9 mouse cellular contexts compared by ENCODE assay signal in the genomic region with DNA sequence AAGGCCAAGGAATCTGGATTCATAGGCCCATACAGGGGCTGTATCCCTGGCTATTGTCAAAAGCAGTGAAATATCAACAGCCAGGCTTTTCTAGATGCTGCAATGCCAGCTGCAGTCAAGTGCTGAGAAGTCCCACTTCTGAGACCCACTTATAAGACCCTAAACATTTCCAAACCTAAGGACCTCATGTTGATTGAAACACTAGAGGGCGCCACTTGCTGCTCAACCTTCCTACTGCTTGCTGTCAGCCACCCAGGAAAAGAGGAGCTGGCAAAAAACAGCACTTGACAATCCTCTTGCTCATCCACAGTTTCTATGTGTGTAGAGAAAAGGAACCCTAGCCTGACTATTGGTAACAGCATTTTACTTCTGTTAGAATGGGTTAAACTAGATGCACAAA.
DNase-seq lines count a peak whose midpoint lies in the region; ATAC-seq and TF ChIP-seq lines count a peak whose summit lies in the region.
"Had no signal": no experiment of that assay in that cellular context is flagged by ENCODE, and none has a peak within 500 bp of the region (broad histone marks: within the 10 kb centered on the region; RNA-seq: fewer than 3 reads in every experiment).

No protein-coding gene starts in this region.

- no peak overlapping the region for H3K4me3 ChIP-seq in heart, embryonic 12.5 days
- H3K4me3 ChIP-seq in neural tube, embryonic 15.5 days (replicated peaks) = no peak overlapping the region
- H3K4me3 ChIP-seq in forebrain, embryonic 12.5 days (replicated peaks) = no peak overlapping the region
- H3K4me3 ChIP-seq: neural tube, embryonic 12.5 days had no signal

- WGBS in heart, embryonic 12.5 days = 7% methylated on average over 1 of the region's 1 CpGs
- WGBS in neural tube, embryonic 15.5 days = 9% methylated on average over 1 of the region's 1 CpGs
- WGBS in forebrain, embryonic 12.5 days = 0% methylated on average over 1 of the region's 1 CpGs

- ATAC-seq in heart, embryonic 12.5 days (ENCODE audit: insufficient number of reproducible peaks, low FRiP score) = no peak
- no peak for ATAC-seq in neural tube, embryonic 15.5 days (ENCODE audit: low FRiP score)
- no peak for ATAC-seq in erythroblast, adult 5-6 weeks (replicated peaks; ENCODE audit: low FRiP score, poor library complexity, severe bottlenecking)
- ATAC-seq in forebrain, embryonic 12.5 days (ENCODE audit: low FRiP score) = no peak

- H3K4me1 ChIP-seq in heart, embryonic 12.5 days (replicated peaks) = no peaks in the 10 kb centered on the region
- H3K4me1 ChIP-seq in neural tube, embryonic 15.5 days = no peaks in the 10 kb centered on the region
- no peaks in the 10 kb centered on the region for H3K4me1 ChIP-seq in forebrain, embryonic 12.5 days
- H3K4me1 ChIP-seq: neural tube, embryonic 12.5 days had no signal

- peak; percentile 55; the same call in 1 of the 2 replicates for TF ChIP-seq CTCF in brain, embryonic 14.5 days (IDR thresholded peaks at IDR 0.05; ENCODE audit: borderline replicate concordance, extremely low read depth, insufficient read depth, insufficient read length)

- no peak overlapping the region for H3K9ac ChIP-seq in heart, embryonic 12.5 days
- no peak overlapping the region for H3K9ac ChIP-seq in neural tube, embryonic 15.5 days (replicated peaks)
- no peak overlapping the region for H3K9ac ChIP-seq in forebrain, embryonic 12.5 days
- H3K9ac ChIP-seq: neural tube, embryonic 12.5 days had no signal

- H3K4me2 ChIP-seq in heart, embryonic 12.5 days = no peak overlapping the region
- H3K4me2 ChIP-seq in neural tube, embryonic 15.5 days = no peak overlapping the region
- no peak overlapping the region for H3K4me2 ChIP-seq in forebrain, embryonic 12.5 days
- H3K4me2 ChIP-seq: neural tube, embryonic 12.5 days had no signal

- H3K36me3 ChIP-seq in heart, embryonic 12.5 days = no peaks in the 10 kb centered on the region
- H3K36me3 ChIP-seq in neural tube, embryonic 15.5 days = no peaks in the 10 kb centered on the region
- no peaks in the 10 kb centered on the region for H3K36me3 ChIP-seq in forebrain, embryonic 12.5 days (replicated peaks)
- H3K36me3 ChIP-seq: neural tube, embryonic 12.5 days had no signal

- DNase-seq in heart, postnatal 4 days = peak; percentile 18
- peak; percentile 31 for DNase-seq in neural tube, embryonic 10.5 days (ENCODE audit: extremely low spot score, low spot score)
- DNase-seq in brain, embryonic 14.5 days (ENCODE audit: low read depth) = peak; percentile 67
- DNase-seq in retina, embryonic 14.5 days (ENCODE audit: low spot score) = peak; percentile 70

- no peak overlapping the region for H3K27ac ChIP-seq in heart, embryonic 12.5 days (ENCODE audit: poor library complexity, severe bottlenecking)
- H3K27ac ChIP-seq in neural tube, embryonic 15.5 days (replicated peaks) = no peak overlapping the region
- H3K27ac ChIP-seq in forebrain, embryonic 12.5 days = no peak overlapping the region
- H3K27ac ChIP-seq: neural tube, embryonic 12.5 days had no signal

- H3K27me3 ChIP-seq in heart, embryonic 12.5 days (replicated peaks) = no peaks in the 10 kb centered on the region
- no peaks in the 10 kb centered on the region for H3K27me3 ChIP-seq in neural tube, embryonic 15.5 days (replicated peaks)
- H3K27me3 ChIP-seq in forebrain, embryonic 12.5 days = no peaks in the 10 kb centered on the region
- H3K27me3 ChIP-seq: neural tube, embryonic 12.5 days had no signal

- no peak for TF ChIP-seq POLR2A in brain, embryonic 14.5 days (IDR thresholded peaks at IDR 0.05; ENCODE audit: borderline replicate concordance, extremely low read depth, insufficient read depth, insufficient read length, poor library complexity, severe bottlenecking)

- no peaks in the 10 kb centered on the region for H3K9me3 ChIP-seq in heart, embryonic 12.5 days (replicated peaks)
- no peaks in the 10 kb centered on the region for H3K9me3 ChIP-seq in neural tube, embryonic 15.5 days (replicated peaks)
- H3K9me3 ChIP-seq in forebrain, embryonic 12.5 days = no peaks in the 10 kb centered on the region
- H3K9me3 ChIP-seq: neural tube, embryonic 12.5 days had no signal

Comparison
In these comparisons a context has a peak if more than half of its experiments do, and no peak if none do; other contexts are left out.
1. DNase-seq: peak in every context shown above with its lines; median percentile 70 in retina, embryonic 14.5 days; 67 in brain, embryonic 14.5 days; 31 in neural tube, embryonic 10.5 days; 18 in heart, postnatal 4 days.